Mouse (Mus musculus) liver, adult 2 months (tissue): ENCODE measurements around the gene Iqck. TPM values are rescaled to one million over a fixed set of nuclear protein-coding genes. Genes with fewer than 3 reads are reported as not detected.

Source experiments
- DNase-seq: peaks from one replicate; pipeline ENCODE4 v3.0.0-alpha.2; 2011; ENCODE audit warnings: low read depth, low spot score; ENCODE audit errors: extremely low read depth
- H3K27ac ChIP-seq: fragments of 200-500 bp; replicated peaks from 2 replicates; pipeline ENCODE4 v1.5.1; 2012; ENCODE audit warnings: low read depth, mild to moderate bottlenecking, control low read depth, inconsistent platforms, low read length; ENCODE audit not compliant: insufficient read depth
- H3K27me3 ChIP-seq: fragments of 200-500 bp; 2 replicates; pipeline ENCODE4 v1.6.1; 2012; ENCODE audit warnings: mild to moderate bottlenecking, moderate library complexity, low read length, inconsistent platforms; ENCODE audit not compliant: control insufficient read depth, insufficient read depth
- H3K36me3 ChIP-seq: fragments of 200-500 bp; 2 replicates; pipeline ENCODE4 v1.6.1; 2012; ENCODE audit warnings: low read length, inconsistent platforms; ENCODE audit not compliant: control insufficient read depth, insufficient read depth
- H3K4me1 ChIP-seq: fragments of 200-500 bp; 2 replicates; pipeline ENCODE4 v1.6.1; 2011; ENCODE audit warnings: low read length; ENCODE audit not compliant: control insufficient read depth, insufficient read depth
- H3K4me3 ChIP-seq: fragments of 200-500 bp; 2 replicates; pipeline ENCODE4 v1.5.1; 2011; ENCODE audit warnings: low read depth, mild to moderate bottlenecking, control low read depth, low read length, moderate library complexity; ENCODE audit not compliant: insufficient read depth
- H3K79me2 ChIP-seq: fragments of 200-500 bp; 2 replicates; pipeline ENCODE4 v1.6.1; 2012; ENCODE audit warnings: inconsistent platforms, mild to moderate bottlenecking, low read length, moderate library complexity; ENCODE audit not compliant: control insufficient read depth, insufficient read depth
- H3K9ac ChIP-seq: fragments of 200-500 bp; 2 replicates; pipeline ENCODE4 v1.6.1; 2012; ENCODE audit warnings: low read depth, mild to moderate bottlenecking, control low read depth, inconsistent platforms, low read length
- CTCF ChIP-seq: fragments of 200-500 bp; IDR thresholded peaks from 2 replicates; pipeline ENCODE4 v1.5.1; 2011; ENCODE audit warnings: low read depth, low read length, control low read depth
- POLR2A ChIP-seq: fragments of 200-500 bp; IDR thresholded peaks from 2 replicates; pipeline ENCODE4 v1.6.1; 2011; ENCODE audit warnings: low read length, control low read depth; ENCODE audit not compliant: insufficient read depth; ENCODE audit errors: extremely low read depth
- WGBS: fragments of 180-500 bp; shearing (Covaris S2); methylation state at CpG from one replicate; pipeline ENCODE4 v1.1.7; 2018; 5-methylcytosine and 5-hydroxymethylcytosine counted together
- polyA plus RNA-seq: library from polyadenylated mRNA; depleted of rRNA; stranded (reverse); fragments of >200 nt; gene quantifications from 2 replicates; pipeline ENCODE4 v1.2.3, GENCODE M21; 2012
- total RNA-seq: library from RNA; depleted of rRNA; stranded (reverse); fragments of >200 nt; gene quantifications from 2 replicates; pipeline ENCODE4 v1.2.3, GENCODE M21; 2014

The Iqck gene
- total and polyA plus RNA-seq, 2 experiments = 0.07 to 0.09 TPM

- Histone ChIP-seq H3K79me2 (no peaks in the 10 kb centered on the region), H3K36me3 (no peaks in the 10 kb centered on the region), H3K9ac (no peak overlapping the region), H3K27ac (no peak overlapping the region), H3K27me3 (no peaks in the 10 kb centered on the region), H3K4me3 (no peak overlapping the region), H3K4me1 (no peaks in the 10 kb centered on the region)
- TF ChIP-seq POLR2A (no peak), CTCF (no peak)
- DNase-seq = no peak
- 88% methylated on average over 10 of the region's 10 CpGs for WGBS
Measured at GRCm38 (mm10) chr7:118977167-118977543, 121.6 kb downstream of the Iqck start.

DNA sequence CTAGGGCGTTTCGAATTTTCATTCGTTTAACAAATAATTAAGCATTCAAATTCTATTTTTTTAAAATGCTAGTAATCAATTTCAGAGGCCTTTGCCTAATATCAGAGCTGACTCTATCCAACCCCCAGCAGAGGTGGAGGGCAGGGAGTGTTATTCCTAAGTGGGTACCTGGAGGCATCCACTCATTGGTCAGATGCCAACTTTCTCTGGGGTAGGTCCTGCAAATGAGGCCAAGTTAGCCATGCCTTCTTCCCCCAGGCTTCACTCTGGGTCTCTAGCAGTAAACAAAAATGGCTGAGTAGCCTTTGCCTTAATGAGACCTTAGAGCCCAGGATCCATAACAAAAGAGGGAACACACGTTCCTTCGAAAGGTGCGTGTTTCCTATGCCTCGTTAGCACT is 123.6 kb downstream of the Iqck start:
- Histone ChIP-seq H3K36me3 (no peaks in the 10 kb centered on the region), H3K9ac (no peak overlapping the region), H3K27ac (no peak overlapping the region), H3K79me2 (no peaks in the 10 kb centered on the region), H3K27me3 (no peaks in the 10 kb centered on the region), H3K4me1 (no peaks in the 10 kb centered on the region; the same call in 1 of the 2 replicates), H3K4me3 (no peak overlapping the region)
- 96% methylated on average over 7 of the region's 7 CpGs for WGBS
- no peak for DNase-seq
- TF ChIP-seq POLR2A (no peak), CTCF (no peak)

DNA sequence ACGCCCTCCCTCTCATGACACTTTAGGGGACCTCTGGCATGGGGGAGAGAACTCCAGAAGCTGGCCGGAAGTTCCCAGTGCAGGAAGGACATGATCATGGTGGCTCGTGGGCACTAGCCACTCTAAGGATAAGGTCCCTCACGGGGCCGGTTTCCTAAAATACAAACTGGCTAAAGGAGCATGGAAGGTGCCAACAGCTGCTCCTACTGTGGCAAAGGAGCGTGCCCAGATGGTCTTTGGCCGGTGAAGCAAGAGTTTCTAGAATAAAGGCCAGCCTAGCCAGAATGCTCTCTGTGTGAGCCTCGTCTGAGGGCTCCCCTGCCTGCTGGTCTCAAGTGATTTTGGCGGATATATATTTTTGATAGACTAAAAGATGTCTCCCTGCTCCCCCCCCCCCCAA is 124.2 kb downstream of the Iqck start:
- WGBS = 79% methylated on average over 9 of the region's 9 CpGs
- H3K36me3 ChIP-seq = no peaks in the 10 kb centered on the region
- no peak overlapping the region for H3K9ac ChIP-seq
- H3K4me3 ChIP-seq = no peak overlapping the region
- H3K79me2 ChIP-seq = no peaks in the 10 kb centered on the region
- no peaks in the 10 kb centered on the region for H3K27me3 ChIP-seq
- no peak overlapping the region for H3K27ac ChIP-seq
- DNase-seq = peak; percentile 62
- TF ChIP-seq CTCF (no peak), POLR2A (no peak)
- no peaks in the 10 kb centered on the region; the same call in 1 of the 2 replicates for H3K4me1 ChIP-seq

DNA sequence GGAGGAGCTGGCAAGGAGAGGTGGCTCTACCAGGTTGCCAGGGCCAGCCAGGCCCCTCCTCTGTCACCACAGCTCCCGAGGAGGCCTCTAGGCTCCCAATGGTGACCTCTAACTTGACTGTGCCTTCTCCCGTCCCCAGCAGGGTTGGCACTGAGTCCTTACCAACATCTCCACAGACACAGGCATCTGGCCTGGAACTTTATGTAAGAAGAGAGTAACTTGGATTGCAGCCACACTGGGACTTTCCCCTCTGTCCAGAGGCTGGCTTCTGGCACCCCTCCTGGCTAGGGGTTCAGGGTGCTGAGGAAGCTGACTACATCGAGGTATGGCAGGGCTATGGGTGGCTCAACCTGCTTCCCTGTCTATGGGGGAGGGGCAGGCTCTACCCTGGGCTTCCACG is 125.8 kb downstream of the Iqck start:
- no peaks in the 10 kb centered on the region for H3K27me3 ChIP-seq
- peak; percentile 71 for DNase-seq
- no peak overlapping the region for H3K9ac ChIP-seq
- H3K27ac ChIP-seq = no peak overlapping the region
- TF ChIP-seq CTCF (no peak), POLR2A (no peak)
- no peaks in the 10 kb centered on the region; the same call in 1 of the 2 replicates for H3K4me1 ChIP-seq
- no peak overlapping the region for H3K4me3 ChIP-seq
- H3K79me2 ChIP-seq = no peaks in the 10 kb centered on the region
- H3K36me3 ChIP-seq = no peaks in the 10 kb centered on the region
- WGBS = 25% methylated on average over 4 of the region's 4 CpGs

DNA sequence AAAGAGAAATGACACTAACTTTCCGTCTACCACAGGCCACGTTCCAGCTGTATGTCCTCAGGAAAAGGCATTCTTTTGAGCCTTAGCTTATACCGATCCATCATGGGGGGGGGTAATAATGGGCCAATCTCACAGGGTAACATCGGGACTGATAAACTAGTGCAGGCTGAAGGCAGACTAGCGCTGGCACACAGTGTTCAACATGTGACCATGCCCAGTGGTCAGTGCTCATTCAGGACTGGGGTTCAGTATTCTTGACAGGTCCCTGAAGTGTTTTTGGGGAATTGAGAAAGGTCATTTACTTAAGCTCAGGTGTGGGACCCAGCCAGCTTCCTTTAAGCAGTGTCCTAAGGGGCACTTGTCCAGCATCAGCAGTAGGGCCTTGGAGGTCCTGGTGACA is 126.3 kb downstream of the Iqck start:
- Histone ChIP-seq H3K36me3 (no peaks in the 10 kb centered on the region), H3K9ac (no peak overlapping the region), H3K4me3 (no peak overlapping the region), H3K4me1 (no peaks in the 10 kb centered on the region; the same call in 1 of the 2 replicates), H3K27me3 (no peaks in the 10 kb centered on the region), H3K79me2 (no peaks in the 10 kb centered on the region), H3K27ac (no peak overlapping the region)
- TF ChIP-seq CTCF (no peak), POLR2A (no peak)
- DNase-seq = no peak
- 91% methylated on average over 5 of the region's 5 CpGs for WGBS

DNA sequence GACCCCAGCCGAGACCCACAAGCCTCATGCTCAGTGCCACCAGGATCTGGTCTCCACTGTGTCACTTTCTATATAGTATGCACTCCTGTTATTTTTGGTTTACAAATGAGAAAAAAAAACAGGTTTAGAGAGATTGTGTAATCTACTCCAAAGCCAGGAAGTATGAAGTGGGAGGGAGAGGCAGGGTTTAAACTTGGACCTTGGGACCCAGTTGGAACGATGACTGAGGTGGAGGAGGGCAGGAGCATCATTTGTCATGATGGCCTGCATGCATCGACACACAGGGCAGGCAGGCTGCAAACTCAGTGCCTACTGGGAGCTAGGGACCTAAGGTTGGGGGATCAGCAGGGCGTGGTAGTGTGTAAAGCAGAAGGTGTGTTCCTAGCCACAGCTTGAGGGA is 127.0 kb downstream of the Iqck start:
- no peak overlapping the region for H3K4me3 ChIP-seq
- TF ChIP-seq CTCF (no peak), POLR2A (no peak)
- DNase-seq = peak; percentile 87
- WGBS = 44% methylated on average over 4 of the region's 4 CpGs
- no peaks in the 10 kb centered on the region for H3K79me2 ChIP-seq
- H3K9ac ChIP-seq = no peak overlapping the region
- H3K36me3 ChIP-seq = no peaks in the 10 kb centered on the region
- H3K27me3 ChIP-seq = no peaks in the 10 kb centered on the region
- H3K4me1 ChIP-seq = no peaks in the 10 kb centered on the region; the same call in 1 of the 2 replicates
- no peak overlapping the region for H3K27ac ChIP-seq
